Mouse (Mus musculus) natural killer cell, adult 2 months (primary cell): ENCODE data around the gene Add2.
A peak's percentile ranks its signal among the peaks of the same experiment; 100 is the strongest.
"Not testable (repeated sequence)": the region's sequence is repeated elsewhere in the genome, so short reads cannot be mapped to it uniquely, and the experiment has no call there.

Experiments used
- DNase-seq, 2 experiments: peaks; one replicate each; pipeline ENCODE4 v3.0.0; 2022; ENCODE audit warnings: low spot score in 2 of 2

Gene Add2

GRCm38 (mm10) chr6:86028601-86029322 is at the start of gene Add2:
Add2 (plus strand) TSS chr6:86028681.
- DNase-seq = no peak

- peak in 1 of 2 experiments; percentile 10 for DNase-seq
These were observed 49.7 kb upstream of the Add2 start for GRCm38 (mm10) chr6:85978736-85979135.

GRCm38 (mm10) chr6:85984351-85984750 is 44.1 kb upstream of the Add2 start:
- DNase-seq = no peak

- DNase-seq = not testable (repeated sequence)
These were observed 38.9 kb upstream of the Add2 start for GRCm38 (mm10) chr6:85989570-85989969.

GRCm38 (mm10) chr6:85990774-85991173 is 37.7 kb upstream of the Add2 start:
- not testable (repeated sequence) for DNase-seq

- DNase-seq = peak; percentile 16 to 31
These were observed 25.0 kb upstream of the Add2 start for GRCm38 (mm10) chr6:86003405-86003925.

- peak; percentile 53 to 78 for DNase-seq
These were observed 24.0 kb upstream of the Add2 start for GRCm38 (mm10) chr6:86004271-86005148.

- DNase-seq = peak; percentile 14 to 36
These were observed 18.5 kb upstream of the Add2 start for GRCm38 (mm10) chr6:86009980-86010379.

GRCm38 (mm10) chr6:86014812-86015211 is 13.7 kb upstream of the Add2 start:
- not testable (repeated sequence) for DNase-seq

- no peak for DNase-seq
These were observed 12.6 kb upstream of the Add2 start, which contains the start of gene Figla for GRCm38 (mm10) chr6:86015871-86016270. Figla (plus strand) TSS chr6:86016171.

GRCm38 (mm10) chr6:86016793-86017350 is 11.6 kb upstream of the Add2 start:
- DNase-seq = no peak

- DNase-seq = no peak
These were observed 8.9 kb upstream of the Add2 start for GRCm38 (mm10) chr6:86019415-86020237.

- peak; percentile 29 to 37 for DNase-seq
These were observed 7.5 kb upstream of the Add2 start for GRCm38 (mm10) chr6:86020948-86021347.

- DNase-seq = no peak
These were observed 1.7 kb upstream of the Add2 start for GRCm38 (mm10) chr6:86026632-86027292.

GRCm38 (mm10) chr6:86028150-86028549 is 331 bp upstream of the Add2 start:
- no peak for DNase-seq

GRCm38 (mm10) chr6:86029323-86029713 is 837 bp downstream of the Add2 start:
- DNase-seq = no peak

- no peak for DNase-seq
These were observed 3.0 kb downstream of the Add2 start for GRCm38 (mm10) chr6:86031527-86031926.

- no peak for DNase-seq
These were observed 5.2 kb downstream of the Add2 start for GRCm38 (mm10) chr6:86033635-86034034.

- DNase-seq = no peak
These were observed 10.4 kb downstream of the Add2 start for GRCm38 (mm10) chr6:86038901-86039300.

GRCm38 (mm10) chr6:86040140-86040539 is 11.7 kb downstream of the Add2 start:
- no peak for DNase-seq

- DNase-seq = no peak
These were observed 19.0 kb downstream of the Add2 start for GRCm38 (mm10) chr6:86047510-86047909.
